Mouse (Mus musculus) midbrain, embryonic 16.5 days (tissue): Measurements from ENCODE around the gene Slc22a17. TPM values are rescaled to one million over a fixed set of nuclear protein-coding genes. Genes with fewer than 3 reads are reported as not detected.

Experiments
- ATAC-seq: fragments of 200-750 bp; cut with Nextera tagmentation; 2 replicates; pipeline ENCODE4 v1.8.0; 2017; ENCODE audit warnings: moderate TSS enrichment
- H3K27ac ChIP-seq: fragments of 300-500 bp; sonication (generic); 2 replicates; pipeline ENCODE4 v1.5.1; 2014; ENCODE audit warnings: mild to moderate bottlenecking, low read length, mixed read lengths
- H3K27me3 ChIP-seq: fragments of 300-500 bp; sonication (generic); 2 replicates; pipeline ENCODE4 v1.6.1; 2014; ENCODE audit warnings: low read depth, low read length, mixed read lengths; ENCODE audit not compliant: control insufficient read depth, insufficient read depth
- H3K36me3 ChIP-seq: fragments of 300-500 bp; sonication (generic); 2 replicates; pipeline ENCODE4 v1.6.1; 2014; ENCODE audit warnings: mild to moderate bottlenecking, low read length, moderate library complexity, mixed read lengths; ENCODE audit not compliant: control insufficient read depth, insufficient read depth
- H3K4me1 ChIP-seq: fragments of 300-500 bp; sonication (generic); 2 replicates; pipeline ENCODE4 v1.6.1; 2014; ENCODE audit warnings: mild to moderate bottlenecking, low read length, mixed read lengths; ENCODE audit not compliant: control insufficient read depth, insufficient read depth
- H3K4me2 ChIP-seq: fragments of 300-500 bp; sonication (generic); 2 replicates; pipeline ENCODE4 v1.6.1; 2014; ENCODE audit warnings: mild to moderate bottlenecking, low read length, mixed read lengths
- H3K4me3 ChIP-seq: fragments of 300-500 bp; sonication (generic); 2 replicates; pipeline ENCODE4 v1.5.1; 2014; ENCODE audit warnings: low read depth, mild to moderate bottlenecking, low read length, moderate library complexity, mixed read lengths
- H3K9ac ChIP-seq: fragments of 300-500 bp; sonication (generic); 2 replicates; pipeline ENCODE4 v1.6.1; 2014; ENCODE audit warnings: low read depth, low read length, mixed read lengths
- H3K9me3 ChIP-seq: fragments of 300-500 bp; sonication (generic); replicated peaks from 2 replicates; pipeline ENCODE4 v1.6.1; 2014; ENCODE audit warnings: mild to moderate bottlenecking, low read length, mixed read lengths; ENCODE audit not compliant: control insufficient read depth, poor library complexity, severe bottlenecking
- WGBS: fragments of 180-500 bp; shearing (Covaris S2); extraction: QIAGEN DNeasy Blood & Tissue Kit; methylation state at CpG from one replicate; pipeline ENCODE4 v1.1.7; 2014; 5-methylcytosine and 5-hydroxymethylcytosine counted together
- polyA plus RNA-seq: library from polyadenylated mRNA; unstranded; fragments of >200 nt; fragmentation: Nextera tagmentation; extraction: Ambion mirVana; gene quantifications from 2 replicates; pipeline ENCODE4 v1.2.1, GENCODE M21; 2015

The Slc22a17 gene
- polyA plus RNA-seq, 1 experiment from 2014 or later, result 245 TPM

DNA sequence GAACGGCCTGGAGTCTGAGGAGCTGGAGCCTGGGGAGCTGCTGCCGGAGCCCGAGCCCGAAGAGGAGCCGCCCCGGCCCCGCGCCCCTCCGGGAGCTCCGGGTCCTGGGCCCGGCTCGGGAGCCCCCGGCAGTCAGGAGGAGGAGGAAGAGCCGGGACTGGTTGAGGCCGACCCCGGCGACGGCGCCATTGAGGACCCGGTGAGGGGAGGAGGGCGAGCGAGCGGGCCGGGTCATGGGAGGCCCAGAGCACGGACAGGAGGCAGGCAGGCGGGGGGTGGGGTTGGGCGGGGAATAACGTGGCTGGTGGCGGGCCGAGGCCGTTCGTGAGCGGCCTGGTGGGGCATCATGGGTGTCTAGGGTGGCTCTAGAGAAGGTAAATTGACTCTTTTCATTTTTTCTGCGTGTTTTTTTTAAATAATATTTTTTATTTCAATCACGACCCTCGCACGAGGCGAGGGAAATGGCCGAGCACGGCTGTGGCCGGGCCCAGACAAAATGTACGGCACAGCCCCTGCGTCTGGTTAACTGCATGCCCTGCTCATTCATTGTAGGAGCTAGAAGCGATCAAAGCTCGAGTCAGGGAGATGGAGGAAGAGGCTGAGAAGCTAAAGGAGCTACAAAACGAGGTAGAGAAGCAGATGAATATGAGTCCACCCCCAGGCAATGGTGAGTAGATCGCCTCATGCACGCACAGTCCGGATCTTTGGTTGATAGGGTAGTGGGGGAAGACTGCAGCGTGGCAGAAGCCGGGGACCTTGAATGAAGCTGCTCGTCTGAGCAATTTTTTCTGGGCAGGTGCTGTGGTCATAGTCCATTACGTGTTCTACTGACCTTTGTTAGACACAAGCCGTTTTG, 18.4 kb downstream of the Slc22a17 start:
- WGBS, result under 1% methylated on average over 47 of the region's 54 CpGs
- Histone ChIP-seq H3K36me3 (peaks cover 17% of the 10 kb centered on the region), H3K4me3 (peak overlapping the region; percentile 95), H3K27ac (peak overlapping the region; percentile 98), H3K4me2 (peak overlapping the region; percentile 81), H3K27me3 (no peaks in the 10 kb centered on the region), H3K9ac (peak overlapping the region; percentile 99), H3K4me1 (peaks cover 17% of the 10 kb centered on the region), H3K9me3 (no peaks in the 10 kb centered on the region)
- peak; percentile 61 for ATAC-seq

DNA sequence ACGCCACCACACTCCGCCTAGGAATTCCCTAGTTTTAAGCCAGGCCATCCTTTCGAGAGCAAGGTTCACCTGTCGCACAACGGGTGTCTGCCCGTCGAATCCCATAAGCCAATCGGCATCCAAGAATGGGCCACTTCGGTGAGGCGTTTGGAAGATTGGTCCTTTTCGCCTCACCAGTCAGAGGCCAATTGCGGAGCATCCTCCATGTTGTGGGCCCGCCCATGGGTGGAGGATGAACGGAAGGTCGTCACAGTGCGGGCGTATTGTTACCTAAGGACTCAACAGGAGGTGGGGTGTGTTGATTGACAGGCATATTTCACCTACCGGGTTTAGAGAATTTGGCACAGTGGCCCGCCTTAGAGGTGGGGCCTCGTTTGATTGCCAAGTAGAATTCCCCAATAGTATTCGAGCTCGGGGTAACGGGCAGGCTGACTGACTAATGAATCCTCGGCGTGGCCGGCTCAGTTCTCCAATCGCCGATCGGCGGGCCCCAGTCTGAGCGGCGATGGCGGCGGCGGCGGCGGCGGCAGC, 19.2 kb downstream of the Slc22a17 start:
- under 1% methylated on average over 38 of the region's 38 CpGs for WGBS
- H3K27ac ChIP-seq, result peak overlapping the region; percentile 98
- peak; percentile 98 for ATAC-seq

DNA sequence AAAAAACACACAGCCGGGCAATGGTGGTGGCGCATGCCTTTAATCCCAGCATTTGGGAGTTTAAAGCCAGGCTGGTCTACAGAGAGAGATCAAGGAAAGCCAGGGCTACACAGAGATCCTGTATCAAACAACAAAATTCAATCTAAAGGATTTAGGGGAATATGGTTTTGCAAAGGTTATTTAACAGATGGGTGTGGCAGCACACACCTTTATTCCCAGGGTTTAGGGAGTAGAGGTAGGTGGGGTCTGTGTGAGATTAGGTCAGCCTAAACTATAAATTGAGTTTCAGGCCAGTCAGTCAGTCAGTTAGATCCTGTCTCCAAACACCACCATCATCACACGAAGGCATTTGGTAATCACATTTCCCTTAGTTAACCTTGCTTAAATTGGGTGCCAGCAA, 20.7 kb downstream of the Slc22a17 start, which contains the start of gene Pabpn1:
TSS of gene Pabpn1 (plus strand) at position 301 of the 400 bp plus-strand sequence.
- Histone ChIP-seq H3K9me3 (no peaks in the 10 kb centered on the region), H3K27ac (peak within 1 kb of the TSS; percentile 78), H3K4me1 (peaks cover 17% of the 10 kb centered on the region), H3K27me3 (no peaks in the 10 kb centered on the region), H3K9ac (no peak within 1 kb of the TSS), H3K36me3 (peaks cover 7% of the 10 kb centered on the region), H3K4me3 (peak within 1 kb of the TSS; percentile 38), H3K4me2 (peak within 1 kb of the TSS; percentile 42)
- 93% methylated on average over 3 of the region's 3 CpGs for WGBS
- no peak for ATAC-seq

More for the DNA sequence above, 19.2 kb downstream of the Slc22a17 start:
- Histone ChIP-seq H3K4me3 (peak overlapping the region; percentile 95), H3K9me3 (no peaks in the 10 kb centered on the region), H3K9ac (peak overlapping the region; percentile 99), H3K4me1 (peaks cover 17% of the 10 kb centered on the region), H3K36me3 (peaks cover 14% of the 10 kb centered on the region), H3K27me3 (no peaks in the 10 kb centered on the region), H3K4me2 (peak overlapping the region; percentile 42)

DNA sequence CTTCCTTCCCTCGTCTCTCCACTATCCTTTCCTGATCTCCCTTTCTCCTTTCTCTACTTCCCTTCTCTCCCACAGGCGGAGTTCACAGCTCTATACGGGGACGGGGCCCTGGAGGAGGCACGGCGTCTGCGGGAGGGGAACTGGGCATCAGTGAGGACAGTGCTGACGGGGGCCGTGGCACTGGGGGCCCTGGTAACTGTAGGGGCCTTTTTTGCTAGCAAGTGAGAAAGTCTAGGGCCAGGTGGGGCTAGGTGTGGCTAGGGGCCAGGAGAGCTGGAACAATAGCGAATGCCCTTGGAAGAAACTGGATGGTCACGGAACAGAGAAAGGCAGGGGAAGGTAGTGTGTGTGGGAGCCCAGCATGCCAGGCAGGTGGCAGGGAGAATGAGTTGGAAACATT, 27.6 kb downstream of the Slc22a17 start:
- Histone ChIP-seq H3K4me2 (no peak overlapping the region; the same call in 1 of the 2 replicates), H3K27me3 (no peaks in the 10 kb centered on the region), H3K4me1 (peaks cover 17% of the 10 kb centered on the region), H3K4me3 (no peak overlapping the region), H3K9me3 (no peaks in the 10 kb centered on the region), H3K36me3 (no peaks in the 10 kb centered on the region), H3K9ac (no peak overlapping the region), H3K27ac (no peak overlapping the region)
- 92% methylated on average over 11 of the region's 11 CpGs for WGBS
- no peak for ATAC-seq

DNA sequence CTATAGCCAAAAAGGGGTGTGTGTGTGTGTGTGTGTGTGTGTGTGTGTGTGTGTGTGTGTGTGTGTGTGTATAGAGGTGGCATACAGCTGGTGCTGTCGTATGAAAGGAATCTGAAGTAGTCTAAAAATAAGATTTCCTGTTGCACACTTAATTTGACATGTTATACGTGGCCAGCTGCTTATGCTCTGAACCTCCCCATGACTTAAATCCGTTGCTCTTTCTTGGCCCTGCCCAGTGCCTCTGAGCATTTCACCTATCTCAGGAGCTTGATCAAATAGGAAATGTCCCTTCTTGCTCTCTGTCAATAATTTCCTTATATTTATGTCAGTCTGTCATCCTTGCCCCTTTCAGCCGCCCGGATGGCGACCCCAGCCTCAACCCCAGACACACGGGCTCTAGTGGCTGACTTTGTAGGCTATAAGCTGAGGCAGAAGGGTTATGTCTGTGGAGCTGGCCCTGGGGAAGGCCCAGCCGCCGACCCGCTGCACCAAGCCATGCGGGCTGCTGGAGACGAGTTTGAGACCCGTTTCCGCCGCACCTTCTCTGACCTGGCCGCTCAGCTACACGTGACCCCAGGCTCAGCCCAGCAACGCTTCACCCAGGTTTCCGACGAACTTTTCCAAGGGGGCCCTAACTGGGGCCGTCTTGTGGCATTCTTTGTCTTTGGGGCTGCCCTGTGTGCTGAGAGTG, 28.8 kb downstream of the Slc22a17 start:
- no peaks in the 10 kb centered on the region for H3K36me3 ChIP-seq
- no peaks in the 10 kb centered on the region for H3K27me3 ChIP-seq
- no peak; the same call in 1 of the 2 replicates for ATAC-seq
- H3K4me3 ChIP-seq, result peak overlapping the region; percentile 60
- peak overlapping the region; percentile 78 for H3K9ac ChIP-seq
- peak overlapping the region; percentile 76 for H3K4me2 ChIP-seq
- peak overlapping the region; percentile 87 for H3K27ac ChIP-seq
- H3K9me3 ChIP-seq, result no peaks in the 10 kb centered on the region
- H3K4me1 ChIP-seq, result peaks cover 17% of the 10 kb centered on the region
- 28% methylated on average over 21 of the region's 21 CpGs for WGBS

DNA sequence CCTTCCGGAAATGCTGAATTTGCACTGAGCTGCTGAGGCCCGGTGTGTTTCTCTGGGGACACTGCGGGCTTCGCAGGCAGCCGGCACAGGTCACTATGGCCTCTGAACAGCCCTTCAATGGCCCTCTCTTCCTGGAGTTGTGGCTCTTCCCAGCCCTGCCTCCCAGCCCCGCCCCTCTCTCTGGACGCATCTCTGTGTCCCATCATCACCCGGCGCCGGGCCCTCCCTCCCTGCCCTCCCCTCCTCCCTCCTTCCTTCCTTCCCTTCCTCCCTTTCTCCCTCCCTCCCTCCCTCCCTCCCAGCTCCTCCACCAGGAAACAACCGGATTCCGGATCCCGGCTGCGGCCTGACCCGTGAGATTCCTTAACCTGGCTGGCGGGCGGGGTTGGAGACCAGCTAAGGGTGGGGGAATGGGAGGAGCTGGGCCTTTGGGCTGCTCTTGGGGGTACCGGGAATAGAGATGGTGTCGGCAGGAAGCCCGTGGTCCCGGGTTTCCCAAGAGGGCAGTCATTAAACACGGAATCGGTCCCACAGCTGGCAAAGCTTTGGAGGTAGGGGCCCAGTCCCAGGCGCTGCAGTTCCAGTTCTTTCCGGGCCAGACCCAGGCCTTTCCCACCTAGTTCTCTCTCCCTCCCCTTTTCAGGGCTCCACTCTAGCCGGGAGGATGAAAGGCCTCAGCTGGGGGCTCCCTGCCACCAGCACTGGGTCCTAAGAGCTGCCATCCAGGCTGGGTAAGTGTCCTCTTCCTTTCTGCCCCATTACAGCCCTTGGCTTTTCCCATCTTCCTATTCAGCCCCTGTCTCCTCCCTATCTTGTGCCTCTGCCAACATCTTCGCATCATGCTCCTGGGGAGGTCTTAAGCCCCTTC, 29.5 kb downstream of the Slc22a17 start, which contains the start of the genes Bcl2l2 and Gm20521:
TSS of gene Bcl2l2 (plus strand) at position 224 of the 868 bp plus-strand sequence.
TSS of gene Gm20521 (plus strand) at position 288 of the 868 bp plus-strand sequence.
- WGBS, result 0% methylated on average over 25 of the region's 27 CpGs

DNA sequence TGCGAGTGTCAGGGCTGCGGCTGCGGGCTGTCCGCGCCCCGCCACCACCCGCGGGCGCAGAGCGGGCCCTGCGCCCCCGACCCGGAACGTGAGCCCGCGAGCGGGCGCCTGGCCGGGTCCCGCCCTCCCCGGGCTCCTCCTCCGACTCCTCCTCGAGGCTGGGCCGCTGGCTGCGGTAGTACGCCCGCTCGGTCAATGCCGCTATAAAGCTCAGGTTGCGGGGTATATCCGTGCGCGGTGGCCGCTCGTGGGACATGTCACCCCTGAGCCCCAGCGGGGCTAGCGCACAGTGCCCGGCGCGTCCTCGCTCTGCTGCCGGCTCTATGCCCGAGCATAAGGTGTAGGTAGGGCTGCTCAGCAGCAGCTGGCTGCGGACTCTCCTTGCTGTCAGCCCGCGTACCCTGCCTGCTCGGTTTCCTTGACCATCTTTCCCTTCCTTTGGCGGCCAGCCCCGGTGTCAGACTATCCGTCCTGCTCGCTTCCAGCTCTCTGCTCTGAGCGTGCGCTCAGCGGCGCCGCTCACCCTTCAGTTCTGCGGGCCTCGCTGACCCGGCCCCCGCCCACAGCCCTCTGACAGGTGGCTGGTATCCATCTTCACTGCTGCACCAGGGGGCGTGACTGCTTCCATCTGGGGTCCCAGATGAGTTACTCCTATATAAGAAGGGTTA, 35.8 kb downstream of the Slc22a17 start, which contains the start of gene Ppp1r3e:
TSS of gene Ppp1r3e (minus strand) at position 503 of the 668 bp plus-strand sequence.
- WGBS, result 0% methylated on average over 50 of the region's 61 CpGs
- Histone ChIP-seq H3K4me1 (peaks cover 16% of the 10 kb centered on the region), H3K27ac (peak within 1 kb of the TSS; percentile 96), H3K4me2 (peak within 1 kb of the TSS; percentile 80), H3K36me3 (no peaks in the 10 kb centered on the region), H3K9me3 (no peaks in the 10 kb centered on the region), H3K27me3 (no peaks in the 10 kb centered on the region), H3K9ac (peak within 1 kb of the TSS; percentile 98), H3K4me3 (peak within 1 kb of the TSS; percentile 77)
- ATAC-seq, result peak; percentile 82

More for the DNA sequence above, 29.5 kb downstream of the Slc22a17 start, which contains the start of the genes Bcl2l2 and Gm20521:
- Histone ChIP-seq H3K27me3 (no peaks in the 10 kb centered on the region), H3K4me1 (peaks cover 17% of the 10 kb centered on the region), H3K4me3 (peak within 1 kb of the TSS; percentile 60), H3K4me2 (peak within 1 kb of the TSS; percentile 76), H3K9ac (peak within 1 kb of the TSS; percentile 78), H3K36me3 (no peaks in the 10 kb centered on the region), H3K27ac (peak within 1 kb of the TSS; percentile 87), H3K9me3 (no peaks in the 10 kb centered on the region)
- ATAC-seq, result peak; percentile 87
